Mouse (Mus musculus): ENCODE results near the gene Nup107.

- TF ChIP-seq POLR2A (IDR thresholded peaks at IDR 0.05; ENCODE audit: extremely low read depth, insufficient read depth, low read length) (no peak), CTCF (IDR thresholded peaks at IDR 0.05; ENCODE audit: extremely low read depth, insufficient read depth, low read length) (no peak)
Measured at GRCm38 (mm10) chr10:117777501-117778327, 14.8 kb downstream of the Nup107 start.

Measured in cortical plate, adult 2 months (tissue).